Mouse (Mus musculus) hindbrain, embryonic 10.5 days (tissue): ENCODE measurements at regions not wholly inside any gene's neighbourhood (a gene's known extent, or its start where the extent isn't known, plus 50 kb on each side); places are given as distances from the start of the nearest gene placed in this dataset.
A peak's percentile ranks its signal among the peaks of the same experiment; 100 is the strongest.

Source experiments
- DNase-seq: peaks from one replicate; pipeline ENCODE4 v3.0.0-alpha.2; 2017; ENCODE audit warnings: low spot score
- H3K27ac ChIP-seq: fragments of 300-500 bp; sonication (generic); 2 replicates; pipeline ENCODE4 v1.5.1; 2016; ENCODE audit warnings: mild to moderate bottlenecking, moderate library complexity
- H3K27me3 ChIP-seq: fragments of 300-500 bp; sonication (generic); 2 replicates; pipeline ENCODE4 v1.6.1; 2016; ENCODE audit warnings: mild to moderate bottlenecking; ENCODE audit not compliant: poor library complexity, insufficient read depth, severe bottlenecking
- H3K36me3 ChIP-seq: fragments of 300-500 bp; sonication (generic); 2 replicates; pipeline ENCODE4 v1.6.1; 2016; ENCODE audit warnings: mild to moderate bottlenecking, moderate library complexity
- H3K4me1 ChIP-seq: fragments of 300-500 bp; sonication (generic); replicated peaks from 2 replicates; pipeline ENCODE4 v1.6.1; 2016; ENCODE audit warnings: mild to moderate bottlenecking
- H3K4me3 ChIP-seq: fragments of 300-500 bp; sonication (generic); 2 replicates; pipeline ENCODE4 v1.5.1; 2016; ENCODE audit warnings: mild to moderate bottlenecking, moderate library complexity
- H3K9me3 ChIP-seq: fragments of 300-500 bp; sonication (generic); 2 replicates; pipeline ENCODE4 v1.6.1; 2016; ENCODE audit warnings: mild to moderate bottlenecking, moderate library complexity
- WGBS: fragments of 180-500 bp; shearing (Covaris S2); methylation state at CpG from one replicate; pipeline ENCODE4 v1.1.7; 2016; 5-methylcytosine and 5-hydroxymethylcytosine counted together

- H3K36me3 ChIP-seq, result no peaks in the 10 kb centered on the region
- 0 out of 2 replicates have a peak, but pooled peaks cover 6% of the 10 kb centered on the region for H3K9me3 ChIP-seq
- H3K27me3 ChIP-seq, result no peaks in the 10 kb centered on the region
- 46% methylated on average over 12 of the region's 12 CpGs for WGBS
- DNase-seq, result no peak
- H3K4me1 ChIP-seq, result peaks cover 21% of the 10 kb centered on the region
- no peak overlapping the region for H3K4me3 ChIP-seq
- 0 out of 2 replicates have a peak overlapping the region, but pooled peaks have one; percentile 50 for H3K27ac ChIP-seq
Measured at GRCm38 (mm10) chr9:120628794-120629560, 57.7 kb downstream of the Rpl14 start.

GRCm38 (mm10) chr9:120629609-120630008 lies 58.4 kb downstream of the Rpl14 start:
- 86% methylated on average over 11 of the region's 11 CpGs for WGBS
- H3K4me1 ChIP-seq, result peaks cover 21% of the 10 kb centered on the region
- 0 out of 2 replicates have a peak, but pooled peaks cover 6% of the 10 kb centered on the region for H3K9me3 ChIP-seq
- H3K4me3 ChIP-seq, result no peak overlapping the region
- no peak for DNase-seq
- H3K27me3 ChIP-seq, result no peaks in the 10 kb centered on the region
- 0 out of 2 replicates have a peak overlapping the region, but pooled peaks have one; percentile 1 for H3K27ac ChIP-seq
- H3K36me3 ChIP-seq, result no peaks in the 10 kb centered on the region

GRCm38 (mm10) chr9:120632821-120633220 lies 61.6 kb downstream of the Rpl14 start:
- 81% methylated on average over 10 of the region's 10 CpGs for WGBS
- H3K36me3 ChIP-seq, result no peaks in the 10 kb centered on the region
- no peak overlapping the region for H3K4me3 ChIP-seq
- H3K4me1 ChIP-seq, result peaks cover 21% of the 10 kb centered on the region
- H3K27ac ChIP-seq, result no peak overlapping the region
- H3K9me3 ChIP-seq, result 0 out of 2 replicates have a peak, but pooled peaks cover 3% of the 10 kb centered on the region
- no peak for DNase-seq
- no peaks in the 10 kb centered on the region for H3K27me3 ChIP-seq

GRCm38 (mm10) chr9:120642656-120643055 lies 71.4 kb downstream of the Rpl14 start:
- Histone ChIP-seq H3K4me3 (no peak overlapping the region), H3K27me3 (no peaks in the 10 kb centered on the region), H3K36me3 (no peaks in the 10 kb centered on the region), H3K4me1 (no peaks in the 10 kb centered on the region), H3K9me3 (no peaks in the 10 kb centered on the region), H3K27ac (no peak overlapping the region)
- DNase-seq, result no peak
- 81% methylated on average over 4 of the region's 4 CpGs for WGBS

GRCm38 (mm10) chr9:120643371-120643770 lies 72.1 kb downstream of the Rpl14 start:
- Histone ChIP-seq H3K27ac (no peak overlapping the region), H3K4me1 (no peaks in the 10 kb centered on the region), H3K27me3 (no peaks in the 10 kb centered on the region), H3K9me3 (no peaks in the 10 kb centered on the region), H3K36me3 (no peaks in the 10 kb centered on the region), H3K4me3 (no peak overlapping the region)
- DNase-seq, result no peak
- 89% methylated on average over 3 of the region's 3 CpGs for WGBS

- no peak overlapping the region for H3K4me3 ChIP-seq
Measured at GRCm38 (mm10) chr9:120645776-120646175, 74.5 kb downstream of the Rpl14 start.

GRCm38 (mm10) chr9:120646806-120647667 lies 75.8 kb downstream of the Rpl14 start:
- H3K27me3 ChIP-seq, result no peaks in the 10 kb centered on the region
- DNase-seq, result no peak
- H3K27ac ChIP-seq, result no peak overlapping the region; the same call in 1 of the 2 replicates
- no peaks in the 10 kb centered on the region for H3K4me1 ChIP-seq
- H3K4me3 ChIP-seq, result no peak overlapping the region
- H3K9me3 ChIP-seq, result 0 out of 2 replicates have a peak, but pooled peaks cover 3% of the 10 kb centered on the region
- no peaks in the 10 kb centered on the region for H3K36me3 ChIP-seq
- 79% methylated on average over 10 of the region's 10 CpGs for WGBS

More at GRCm38 (mm10) chr9:120645776-120646175, 74.5 kb downstream of the Rpl14 start:
- Histone ChIP-seq H3K9me3 (no peaks in the 10 kb centered on the region), H3K36me3 (no peaks in the 10 kb centered on the region), H3K27me3 (no peaks in the 10 kb centered on the region), H3K4me1 (no peaks in the 10 kb centered on the region), H3K27ac (no peak overlapping the region)
- no peak for DNase-seq
- over 99% methylated on average over 10 of the region's 10 CpGs for WGBS

- 87% methylated on average over 7 of the region's 7 CpGs for WGBS
- Histone ChIP-seq H3K27me3 (no peaks in the 10 kb centered on the region), H3K36me3 (no peaks in the 10 kb centered on the region), H3K27ac (no peak overlapping the region), H3K4me1 (peaks cover 2% of the 10 kb centered on the region; the same call in 1 of the 2 replicates), H3K4me3 (no peak overlapping the region), H3K9me3 (0 out of 2 replicates have a peak, but pooled peaks cover 3% of the 10 kb centered on the region)
- no peak for DNase-seq
Measured at GRCm38 (mm10) chr9:120647668-120647955, 76.4 kb downstream of the Rpl14 start.

GRCm38 (mm10) chr9:120652733-120653132 lies 81.5 kb downstream of the Rpl14 start:
- Histone ChIP-seq H3K36me3 (no peaks in the 10 kb centered on the region), H3K4me3 (no peak overlapping the region), H3K9me3 (0 out of 2 replicates have a peak, but pooled peaks cover 3% of the 10 kb centered on the region), H3K27me3 (no peaks in the 10 kb centered on the region), H3K27ac (peak overlapping the region; percentile 35; the same call in 1 of the 2 replicates), H3K4me1 (peaks cover 32% of the 10 kb centered on the region)
- 88% methylated on average over 14 of the region's 14 CpGs for WGBS
- no peak for DNase-seq

- DNase-seq, result no peak
- WGBS, result 69% methylated on average over 5 of the region's 5 CpGs
- peak overlapping the region; percentile 35; the same call in 1 of the 2 replicates for H3K27ac ChIP-seq
- H3K4me3 ChIP-seq, result no peak overlapping the region
- H3K36me3 ChIP-seq, result no peaks in the 10 kb centered on the region
- peaks cover 34% of the 10 kb centered on the region for H3K4me1 ChIP-seq
- H3K27me3 ChIP-seq, result no peaks in the 10 kb centered on the region
- H3K9me3 ChIP-seq, result 0 out of 2 replicates have a peak, but pooled peaks cover 3% of the 10 kb centered on the region
Measured at GRCm38 (mm10) chr9:120653170-120653569, 81.9 kb downstream of the Rpl14 start.

- Histone ChIP-seq H3K9me3 (0 out of 2 replicates have a peak, but pooled peaks cover 3% of the 10 kb centered on the region), H3K27ac (no peak overlapping the region), H3K4me3 (no peak overlapping the region), H3K36me3 (no peaks in the 10 kb centered on the region), H3K27me3 (no peaks in the 10 kb centered on the region), H3K4me1 (peaks cover 38% of the 10 kb centered on the region)
- 46% methylated on average over 1 of the region's 1 CpGs for WGBS
- no peak for DNase-seq
Measured at GRCm38 (mm10) chr9:120654736-120655135, 83.5 kb downstream of the Rpl14 start.

GRCm38 (mm10) chr9:120656976-120657375 lies 85.7 kb downstream of the Rpl14 start:
- Histone ChIP-seq H3K27ac (no peak overlapping the region), H3K4me3 (no peak overlapping the region), H3K27me3 (no peaks in the 10 kb centered on the region), H3K4me1 (peaks cover 38% of the 10 kb centered on the region), H3K9me3 (no peaks in the 10 kb centered on the region), H3K36me3 (no peaks in the 10 kb centered on the region)
- WGBS, result 18% methylated on average over 6 of the region's 6 CpGs
- DNase-seq, result peak; percentile 70

GRCm38 (mm10) chr9:120657786-120658185 lies 86.5 kb downstream of the Rpl14 start:
- no peaks in the 10 kb centered on the region for H3K9me3 ChIP-seq
- H3K27me3 ChIP-seq, result no peaks in the 10 kb centered on the region
- H3K36me3 ChIP-seq, result no peaks in the 10 kb centered on the region
- no peak overlapping the region for H3K4me3 ChIP-seq
- DNase-seq, result no peak
- peaks cover 34% of the 10 kb centered on the region for H3K4me1 ChIP-seq
- H3K27ac ChIP-seq, result peak overlapping the region; percentile 60
